Mouse (Mus musculus): ENCODE measurements at regions not wholly inside any gene's neighbourhood (a gene's known extent, or its start where the extent isn't known, plus 50 kb on each side); places are given as distances from the start of the nearest gene placed in this dataset.

- Histone ChIP-seq H3K36me3 (ENCODE audit: control insufficient read depth, insufficient read depth, low read length, poor library complexity, severe bottlenecking) (no peaks in the 10 kb centered on the region), H3K9ac (ENCODE audit: insufficient read depth, low read depth, low read length, poor library complexity, severe bottlenecking) (no peak overlapping the region), H3K4me3 (ENCODE audit: insufficient read depth in 1 of 2, low read depth in 1 of 2, low read length in 2 of 2, poor library complexity in 1 of 2, severe bottlenecking in 1 of 2) (no peak overlapping the region), H3K27ac (ENCODE audit: insufficient read depth, low read depth, low read length, poor library complexity, severe bottlenecking) (no peak overlapping the region), H3K4me1 (ENCODE audit: control insufficient read depth in 2 of 2, insufficient read depth in 2 of 2, low read length in 2 of 2, poor library complexity in 1 of 2) (no peaks in the 10 kb centered on the region), H3K9me3 (ENCODE audit: control insufficient read depth, insufficient read depth, low read depth, low read length) (no peaks in the 10 kb centered on the region)
- no peak for TF ChIP-seq ZC3H11A (IDR thresholded peaks at IDR 0.05; ENCODE audit: borderline replicate concordance, low read depth, low read length)
- DNase-seq (ENCODE audit: low read depth, low spot score) = no peak
- in situ Hi-C loops (cut with MboI; ENCODE audit: low sequenced_read_pairs in 2 of 2, unreplicated experiment in 2 of 2) = no loop called here
Observed at GRCm38 (mm10) chr2:148279200-148279599, 115.9 kb upstream of the Sstr4 start.

- Histone ChIP-seq H3K9me3 (ENCODE audit: control insufficient read depth, insufficient read depth, low read depth, low read length) (no peaks in the 10 kb centered on the region), H3K4me1 (ENCODE audit: control insufficient read depth in 2 of 2, insufficient read depth in 2 of 2, low read length in 2 of 2, poor library complexity in 1 of 2) (no peaks in the 10 kb centered on the region), H3K4me3 (ENCODE audit: insufficient read depth in 1 of 2, low read depth in 1 of 2, low read length in 2 of 2, poor library complexity in 1 of 2, severe bottlenecking in 1 of 2) (no peak overlapping the region), H3K9ac (ENCODE audit: insufficient read depth, low read depth, low read length, poor library complexity, severe bottlenecking) (no peak overlapping the region), H3K36me3 (ENCODE audit: control insufficient read depth, insufficient read depth, low read length, poor library complexity, severe bottlenecking) (no peaks in the 10 kb centered on the region), H3K27ac (ENCODE audit: insufficient read depth, low read depth, low read length, poor library complexity, severe bottlenecking) (no peak overlapping the region)
- no peak for DNase-seq (ENCODE audit: low read depth, low spot score)
- in situ Hi-C loops (cut with MboI; ENCODE audit: low sequenced_read_pairs in 2 of 2, unreplicated experiment in 2 of 2) = no loop called here
- TF ChIP-seq ZNF384 (IDR thresholded peaks at IDR 0.05; ENCODE audit: low read depth, low read length) (no peak), CHD2 (IDR thresholded peaks at IDR 0.05; ENCODE audit: low read depth, low read length) (no peak), ZC3H11A (IDR thresholded peaks at IDR 0.05; ENCODE audit: borderline replicate concordance, low read depth, low read length) (no peak), HCFC1 (IDR thresholded peaks at IDR 0.05; ENCODE audit: borderline replicate concordance, insufficient read depth, low read length) (no peak), MAFK (IDR thresholded peaks at IDR 0.05; ENCODE audit: insufficient read depth, low read depth, low read length) (no peak)
Observed at GRCm38 (mm10) chr2:148290326-148290725, 104.8 kb upstream of the Sstr4 start.

GRCm38 (mm10) chr2:148292442-148292841 lies 102.7 kb upstream of the Sstr4 start:
- Histone ChIP-seq H3K36me3 (ENCODE audit: control insufficient read depth, insufficient read depth, low read length, poor library complexity, severe bottlenecking) (no peaks in the 10 kb centered on the region), H3K4me3 (ENCODE audit: insufficient read depth in 1 of 2, low read depth in 1 of 2, low read length in 2 of 2, poor library complexity in 1 of 2, severe bottlenecking in 1 of 2) (no peak overlapping the region)
- no peak for TF ChIP-seq MAFK (IDR thresholded peaks at IDR 0.05; ENCODE audit: insufficient read depth, low read depth, low read length)
- no peak for TF ChIP-seq HCFC1 (IDR thresholded peaks at IDR 0.05; ENCODE audit: borderline replicate concordance, insufficient read depth, low read length)
- no peak for TF ChIP-seq CHD2 (IDR thresholded peaks at IDR 0.05; ENCODE audit: low read depth, low read length)
- TF ChIP-seq ZC3H11A (IDR thresholded peaks at IDR 0.05; ENCODE audit: borderline replicate concordance, low read depth, low read length) = no peak
- TF ChIP-seq ZNF384 (IDR thresholded peaks at IDR 0.05; ENCODE audit: low read depth, low read length) = no peak

GRCm38 (mm10) chr2:148292895-148293294 lies 102.2 kb upstream of the Sstr4 start:
- no peak overlapping the region for H3K4me3 ChIP-seq (ENCODE audit: insufficient read depth in 1 of 2, low read depth in 1 of 2, low read length in 2 of 2, poor library complexity in 1 of 2, severe bottlenecking in 1 of 2)
- H3K36me3 ChIP-seq (ENCODE audit: control insufficient read depth, insufficient read depth, low read length, poor library complexity, severe bottlenecking) = no peaks in the 10 kb centered on the region
- TF ChIP-seq ZNF384 (IDR thresholded peaks at IDR 0.05; ENCODE audit: low read depth, low read length) (no peak), HCFC1 (IDR thresholded peaks at IDR 0.05; ENCODE audit: borderline replicate concordance, insufficient read depth, low read length) (no peak), ZC3H11A (IDR thresholded peaks at IDR 0.05; ENCODE audit: borderline replicate concordance, low read depth, low read length) (no peak)
- DNase-seq (ENCODE audit: low read depth, low spot score) = no peak
- in situ Hi-C loops (cut with MboI; ENCODE audit: low sequenced_read_pairs in 2 of 2, unreplicated experiment in 2 of 2) = no loop called here
- no peaks in the 10 kb centered on the region for H3K4me1 ChIP-seq (ENCODE audit: control insufficient read depth in 2 of 2, insufficient read depth in 2 of 2, low read length in 2 of 2, poor library complexity in 1 of 2)
- H3K27ac ChIP-seq (ENCODE audit: insufficient read depth, low read depth, low read length, poor library complexity, severe bottlenecking) = no peak overlapping the region
- H3K9me3 ChIP-seq (ENCODE audit: control insufficient read depth, insufficient read depth, low read depth, low read length) = no peaks in the 10 kb centered on the region
- H3K9ac ChIP-seq (ENCODE audit: insufficient read depth, low read depth, low read length, poor library complexity, severe bottlenecking) = no peak overlapping the region

More at GRCm38 (mm10) chr2:148292442-148292841, 102.7 kb upstream of the Sstr4 start:
- Histone ChIP-seq H3K9ac (ENCODE audit: insufficient read depth, low read depth, low read length, poor library complexity, severe bottlenecking) (no peak overlapping the region), H3K9me3 (ENCODE audit: control insufficient read depth, insufficient read depth, low read depth, low read length) (no peaks in the 10 kb centered on the region), H3K4me1 (ENCODE audit: control insufficient read depth in 2 of 2, insufficient read depth in 2 of 2, low read length in 2 of 2, poor library complexity in 1 of 2) (no peaks in the 10 kb centered on the region), H3K27ac (ENCODE audit: insufficient read depth, low read depth, low read length, poor library complexity, severe bottlenecking) (no peak overlapping the region)
- in situ Hi-C loops (cut with MboI; ENCODE audit: low sequenced_read_pairs in 2 of 2, unreplicated experiment in 2 of 2) = no loop called here
- no peak for DNase-seq (ENCODE audit: low read depth, low spot score)

- Histone ChIP-seq H3K36me3 (ENCODE audit: control insufficient read depth, insufficient read depth, low read length, poor library complexity, severe bottlenecking) (no peaks in the 10 kb centered on the region), H3K4me3 (ENCODE audit: insufficient read depth in 1 of 2, low read depth in 1 of 2, low read length in 2 of 2, poor library complexity in 1 of 2, severe bottlenecking in 1 of 2) (no peak overlapping the region), H3K4me1 (ENCODE audit: control insufficient read depth in 2 of 2, insufficient read depth in 2 of 2, low read length in 2 of 2, poor library complexity in 1 of 2) (no peaks in the 10 kb centered on the region), H3K27ac (ENCODE audit: insufficient read depth, low read depth, low read length, poor library complexity, severe bottlenecking) (no peak overlapping the region), H3K9ac (ENCODE audit: insufficient read depth, low read depth, low read length, poor library complexity, severe bottlenecking) (no peak overlapping the region), H3K9me3 (ENCODE audit: control insufficient read depth, insufficient read depth, low read depth, low read length) (no peaks in the 10 kb centered on the region)
- TF ChIP-seq HCFC1 (IDR thresholded peaks at IDR 0.05; ENCODE audit: borderline replicate concordance, insufficient read depth, low read length) (no peak), ZNF384 (IDR thresholded peaks at IDR 0.05; ENCODE audit: low read depth, low read length) (no peak)
- in situ Hi-C loops (cut with MboI; ENCODE audit: low sequenced_read_pairs in 2 of 2, unreplicated experiment in 2 of 2) = no loop called here
- no peak for DNase-seq (ENCODE audit: low read depth, low spot score)
Observed at GRCm38 (mm10) chr2:148300879-148301278, 94.3 kb upstream of the Sstr4 start.
